ENCODE assay signal across 10 mouse cellular contexts in genomic region chrX:166173796-166174195, GRCm38 (mm10). TPM values are rescaled to one million over a fixed set of nuclear protein-coding genes. Genes with fewer than 3 reads are reported as not detected.
DNase-seq lines count a peak whose midpoint lies in the region; ATAC-seq and TF ChIP-seq lines count a peak whose summit lies in the region.
"Had no signal": no experiment of that assay in that cellular context is flagged by ENCODE, and none has a peak within 500 bp of the region (broad histone marks: within the 10 kb centered on the region; RNA-seq: fewer than 3 reads in every experiment).

No protein-coding gene starts in this region.

- no peaks in the 10 kb centered on the region; the same call in 1 of the 2 replicates for H3K27me3 ChIP-seq in kidney, embryonic 16.5 days (ENCODE audit: insufficient read depth, low read length)
- no peaks in the 10 kb centered on the region for H3K27me3 ChIP-seq in heart, embryonic 10.5 days (ENCODE audit: insufficient read depth, poor library complexity, severe bottlenecking)

- no peak for ATAC-seq in kidney, embryonic 16.5 days (ENCODE audit: low FRiP score, low TSS enrichment)

- no peak overlapping the region for H3K4me3 ChIP-seq in lung, adult 2 months (replicated peaks; ENCODE audit: extremely low read depth, low read depth, low read length)
- H3K4me3 ChIP-seq in kidney, embryonic 16.5 days (ENCODE audit: low read length) = no peak overlapping the region
- H3K4me3 ChIP-seq in heart, embryonic 10.5 days = no peak overlapping the region
- H3K4me3 ChIP-seq: limb, embryonic 12.5 days had no signal

- WGBS in lung, adult 2 months = 61% methylated on average over 7 of the region's 7 CpGs
- WGBS in kidney, embryonic 16.5 days = 74% methylated on average over 7 of the region's 7 CpGs
- WGBS in heart, embryonic 10.5 days = 62% methylated on average over 7 of the region's 7 CpGs

- TF ChIP-seq POLR2A in lung, adult 2 months (IDR thresholded peaks at IDR 0.05; ENCODE audit: borderline replicate concordance, extremely low read depth, low read depth, low read length) = no peak

- no peak overlapping the region for H3K27ac ChIP-seq in kidney, embryonic 16.5 days (ENCODE audit: low read length)
- no peak overlapping the region for H3K27ac ChIP-seq in heart, embryonic 10.5 days
- H3K27ac ChIP-seq: limb, embryonic 12.5 days had no signal

- TF ChIP-seq CTCF in lung, adult 2 months (IDR thresholded peaks at IDR 0.05; ENCODE audit: insufficient read depth, low read length) = no peak

- H3K4me2 ChIP-seq in kidney, embryonic 16.5 days (replicated peaks; ENCODE audit: low read depth, low read length) = no peak overlapping the region
- H3K4me2 ChIP-seq: limb, embryonic 12.5 days had no signal

- H3K36me3 ChIP-seq in kidney, embryonic 16.5 days (ENCODE audit: insufficient read depth, low read length) = no peaks in the 10 kb centered on the region
- H3K36me3 ChIP-seq in heart, embryonic 10.5 days = no peaks in the 10 kb centered on the region
- H3K36me3 ChIP-seq: limb, embryonic 12.5 days had no signal

- peak; percentile 35 for DNase-seq in lung, postnatal 10 days
- no peak for DNase-seq in lung, adult 2 months
- peak; percentile 37 to 42 for DNase-seq in frontal cortex, postnatal 36 days (ENCODE audit: low spot score in 2 of 2)
- DNase-seq in left cerebral cortex, postnatal 36 days (ENCODE audit: low spot score in 2 of 2) = peak; percentile 23 to 35
- peak; percentile 31 for DNase-seq in right cerebral cortex, postnatal 25 days
- DNase-seq in heart, embryonic 10.5 days (ENCODE audit: low spot score) = no peak
- no peak for DNase-seq in spleen, postnatal 10 days (ENCODE audit: low spot score in 2 of 2)
- DNase-seq: gastrocnemius, postnatal 25 days had no signal

- no peak overlapping the region for H3K9ac ChIP-seq in kidney, embryonic 16.5 days (replicated peaks; ENCODE audit: low read length)
- H3K9ac ChIP-seq: limb, embryonic 12.5 days had no signal

- H3K9me3 ChIP-seq in kidney, embryonic 16.5 days (ENCODE audit: low read length) = no peaks in the 10 kb centered on the region
- no peaks in the 10 kb centered on the region for H3K9me3 ChIP-seq in heart, embryonic 10.5 days
- H3K9me3 ChIP-seq: limb, embryonic 12.5 days had no signal

- no peaks in the 10 kb centered on the region for H3K4me1 ChIP-seq in lung, adult 2 months (ENCODE audit: control insufficient read depth, insufficient read depth, low read length)
- H3K4me1 ChIP-seq in kidney, embryonic 16.5 days (ENCODE audit: insufficient read depth, low read length) = no peaks in the 10 kb centered on the region
- H3K4me1 ChIP-seq in heart, embryonic 10.5 days = no peaks in the 10 kb centered on the region
- H3K4me1 ChIP-seq: limb, embryonic 12.5 days had no signal

- intact Hi-C loops in left cerebral cortex, postnatal 36 days (cut with DNase I) = loop anchor here (2.0 to 10.0 kb wide), 3 partner anchors 65 to 174 kb away; partner anchors contain the start of gene Gpm6b

RNA-seq across cellular contexts. Expression of gene Gemin8, which starts 3.5 kb away (rescaled TPM):
- polyA plus RNA-seq in lung, adult 2 months (2012; rRNA removed) = 4.3 and 5.5 TPM in 2 replicates
- total RNA-seq in left cerebral cortex, postnatal 36 days (2021) = 10 to 100 TPM; 10.7 to 12.8 TPM
- 13.5 and 15.8 TPM in 2 replicates for polyA plus RNA-seq in kidney, embryonic 16.5 days (2015; fragmentation: Nextera tagmentation; extraction: Ambion mirVana)
- polyA plus RNA-seq in heart, embryonic 10.5 days (2016; fragmentation: Nextera tagmentation; extraction: Ambion mirVana) = 7.3 and 12.8 TPM in 2 replicates

Comparison
In these comparisons a context has a peak if more than half of its experiments do, and no peak if none do; other contexts are left out.
1. DNase-seq: peak in lung, postnatal 10 days (single experiment), frontal cortex, postnatal 36 days (2 of 2), left cerebral cortex, postnatal 36 days (2 of 2) and right cerebral cortex, postnatal 25 days (single experiment); none in lung, adult 2 months (single experiment), heart, embryonic 10.5 days (single experiment) and spleen, postnatal 10 days (0 of 2).